8 mouse cellular contexts compared by ENCODE assay signal in genomic region chr10:79908167-79909091, GRCm38 (mm10). TPM values are rescaled to one million over a fixed set of nuclear protein-coding genes. Genes with fewer than 3 reads are reported as not detected.
DNase-seq lines count a peak whose midpoint lies in the region; ATAC-seq lines count a peak whose summit lies in the region.

Gene Med16 (minus strand): TSS chr10:79908923.

- DNase-seq in Muller cell, postnatal 12 days (ENCODE audit: inconsistent ontology term): peak; percentile 99
- DNase-seq in cerebellum, adult 9-11 months: peak; percentile 98
- DNase-seq in frontal cortex, postnatal 10 days (ENCODE audit: low spot score in 2 of 2): peak; percentile 95
- DNase-seq in layer of hippocampus, postnatal 14 days (ENCODE audit: low spot score in 2 of 2): peak; percentile 96 to 98
- peak; percentile 97 for DNase-seq in lung, postnatal 14 days
- DNase-seq in retina, adult 2 months (ENCODE audit: low read depth, low spot score): peak; percentile 92
- DNase-seq in thymus, postnatal 36 days: peak; percentile 98 to 99

- WGBS in hindbrain, embryonic 12.5 days: 1% methylated on average over 52 of the region's 52 CpGs

- H3K4me3 ChIP-seq in hindbrain, embryonic 12.5 days: peak within 1 kb of the TSS; percentile 55

- peak; percentile 92 for ATAC-seq in hindbrain, embryonic 12.5 days (ENCODE audit: low FRiP score)

- peak within 1 kb of the TSS; percentile 78 for H3K9ac ChIP-seq in hindbrain, embryonic 12.5 days

- H3K27ac ChIP-seq in hindbrain, embryonic 12.5 days: peak within 1 kb of the TSS; percentile 96

- H3K4me2 ChIP-seq in hindbrain, embryonic 12.5 days (replicated peaks): peak within 1 kb of the TSS; percentile 46

- no peaks in the 10 kb centered on the region for H3K9me3 ChIP-seq in hindbrain, embryonic 12.5 days (replicated peaks)

- H3K4me1 ChIP-seq in hindbrain, embryonic 12.5 days: peaks cover 11% of the 10 kb centered on the region

- no peaks in the 10 kb centered on the region for H3K27me3 ChIP-seq in hindbrain, embryonic 12.5 days

- H3K36me3 ChIP-seq in hindbrain, embryonic 12.5 days: peaks cover 59% of the 10 kb centered on the region

RNA-seq across cellular contexts. Expression of gene Med16, which starts in this region (rescaled TPM):
- 63.3 and 70.0 TPM in 2 replicates for polyA plus RNA-seq in hindbrain, embryonic 12.5 days (2016; fragmentation: Nextera tagmentation; extraction: Ambion mirVana)
- 10 to 100 TPM; 48.8 to 51.9 TPM for total RNA-seq in layer of hippocampus, postnatal 14 days (2021)

Comparison
In these comparisons a context has a peak if more than half of its experiments do, and no peak if none do; other contexts are left out.
1. Peak in every context shown above with its lines: DNase-seq, ATAC-seq, H3K4me3 ChIP-seq and H3K27ac ChIP-seq.